Mouse (Mus musculus) myocyte (in vitro differentiated cells): ENCODE measurements at regions not wholly inside any gene's neighbourhood (a gene's known extent, or its start where the extent isn't known, plus 50 kb on each side); places are given as distances from the start of the nearest gene placed in this dataset.

Experiments used
- MYOG ChIP-seq, 3 experiments: IDR thresholded peaks; one replicate each; pipeline ENCODE4 v1.6.1; 2011; ENCODE audit warnings: control low read depth in 2 of 3, low read depth in 2 of 3, mild to moderate bottlenecking in 2 of 3; ENCODE audit not compliant: insufficient read length in 2 of 3, control insufficient read depth in 1 of 3, insufficient read depth in 1 of 3
- POLR2A ChIP-seq: IDR thresholded peaks from one replicate; pipeline ENCODE4 v1.6.1; 2011; ENCODE audit warnings: low read depth, mild to moderate bottlenecking, control low read depth, moderate library complexity; ENCODE audit not compliant: insufficient read length
- POLR2AphosphoS2 ChIP-seq: IDR thresholded peaks from one replicate; pipeline ENCODE4 v1.6.1; 2011; ENCODE audit warnings: low read depth, control low read depth; ENCODE audit not compliant: insufficient read length

GRCm38 (mm10) chr14:114804643-114805042 is 287.4 kb upstream of the Gpc5 start:
- TF ChIP-seq POLR2A (no peak), MYOG (IDR thresholded peaks at IDR 0.05; ENCODE audit: control insufficient read depth in 1 of 3, insufficient read depth in 1 of 3, insufficient read length in 2 of 3, low read depth in 2 of 3) (no peak), POLR2AphosphoS2 (no peak)
